Mouse (Mus musculus) cortical plate, adult 2 months (tissue): ENCODE results near the gene Clrn3. TPM values are rescaled to one million over a fixed set of nuclear protein-coding genes. Genes with fewer than 3 reads are reported as not detected.

Experiments used
- H3K27ac ChIP-seq: fragments of 200-500 bp; 2 replicates; pipeline ENCODE4 v1.5.1; 2012; ENCODE audit warnings: low read length, control low read depth, inconsistent platforms; ENCODE audit not compliant: insufficient read depth
- H3K4me1 ChIP-seq: fragments of 200-500 bp; 2 replicates; pipeline ENCODE4 v1.6.1; 2011; ENCODE audit warnings: low read length; ENCODE audit not compliant: control insufficient read depth, insufficient read depth
- H3K4me3 ChIP-seq: fragments of 200-500 bp; 2 replicates; pipeline ENCODE4 v1.5.1; 2011; ENCODE audit warnings: mild to moderate bottlenecking, low read length, control low read depth; ENCODE audit not compliant: insufficient read depth
- CTCF ChIP-seq: fragments of 200-500 bp; IDR thresholded peaks from 2 replicates; pipeline ENCODE4 v1.5.1; 2011; ENCODE audit warnings: mild to moderate bottlenecking, control low read depth, low read length; ENCODE audit not compliant: insufficient read depth; ENCODE audit errors: extremely low read depth
- POLR2A ChIP-seq: fragments of 200-500 bp; IDR thresholded peaks from 2 replicates; pipeline ENCODE4 v1.6.1; 2011; ENCODE audit warnings: mild to moderate bottlenecking, low read length, control low read depth; ENCODE audit not compliant: insufficient read depth; ENCODE audit errors: extremely low read depth
- polyA plus RNA-seq: library from polyadenylated mRNA; depleted of rRNA; stranded (reverse); fragments of >200 nt; gene quantifications from 2 replicates; pipeline ENCODE4 v1.2.3, GENCODE M21; 2012; rRNA removed

Clrn3 gene
- polyA plus RNA-seq, 1 experiment = not detected

DNA sequence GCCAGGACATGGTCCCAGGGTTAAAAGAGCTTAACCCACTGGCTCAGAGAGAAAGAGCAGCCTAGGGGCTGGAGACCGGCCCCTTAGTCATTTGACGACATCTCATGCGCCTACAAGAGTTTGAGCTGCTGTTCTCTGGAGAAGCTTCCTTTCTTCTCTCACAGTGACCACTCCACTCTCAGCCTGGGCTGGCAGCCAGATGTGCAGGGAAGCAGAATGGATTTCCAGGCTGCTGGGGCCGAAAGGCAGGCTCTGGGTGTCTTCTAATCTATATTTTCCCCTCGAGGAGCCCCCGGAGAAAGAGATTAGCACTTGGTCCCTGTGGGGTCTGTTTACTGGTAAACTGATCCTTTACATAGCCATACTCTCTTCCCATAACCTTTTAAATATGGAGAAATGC lies 44.7 kb downstream of the Clrn3 start:
- no peak for TF ChIP-seq CTCF
- no peak for TF ChIP-seq POLR2A
- Histone ChIP-seq H3K4me3 (no peak overlapping the region), H3K4me1 (0 out of 2 replicates have a peak, but pooled peaks cover 1% of the 10 kb centered on the region), H3K27ac (no peak overlapping the region)

DNA sequence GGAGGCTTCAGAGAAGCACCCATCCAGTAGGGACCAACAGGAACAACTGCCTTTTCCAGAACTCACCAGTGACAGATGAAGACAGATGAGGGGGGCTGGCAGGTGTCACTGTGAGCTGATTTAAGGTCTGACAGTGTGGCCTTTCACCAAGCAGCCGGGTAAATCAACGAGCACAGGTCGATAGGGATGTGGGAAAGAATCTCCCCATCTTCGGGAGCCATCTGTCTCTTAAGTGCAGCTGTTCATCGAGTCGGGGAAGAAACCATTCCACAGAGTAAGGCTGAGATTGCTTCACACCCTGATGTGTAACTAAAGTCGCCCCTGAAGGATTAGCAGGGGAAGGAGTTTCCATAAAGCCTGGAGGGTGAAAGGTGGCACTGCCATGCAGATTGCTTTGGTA lies 47.3 kb downstream of the Clrn3 start:
- no peak for TF ChIP-seq CTCF
- no peak for TF ChIP-seq POLR2A
- Histone ChIP-seq H3K4me3 (no peak overlapping the region), H3K4me1 (0 out of 2 replicates have a peak, but pooled peaks cover 1% of the 10 kb centered on the region), H3K27ac (no peak overlapping the region)

DNA sequence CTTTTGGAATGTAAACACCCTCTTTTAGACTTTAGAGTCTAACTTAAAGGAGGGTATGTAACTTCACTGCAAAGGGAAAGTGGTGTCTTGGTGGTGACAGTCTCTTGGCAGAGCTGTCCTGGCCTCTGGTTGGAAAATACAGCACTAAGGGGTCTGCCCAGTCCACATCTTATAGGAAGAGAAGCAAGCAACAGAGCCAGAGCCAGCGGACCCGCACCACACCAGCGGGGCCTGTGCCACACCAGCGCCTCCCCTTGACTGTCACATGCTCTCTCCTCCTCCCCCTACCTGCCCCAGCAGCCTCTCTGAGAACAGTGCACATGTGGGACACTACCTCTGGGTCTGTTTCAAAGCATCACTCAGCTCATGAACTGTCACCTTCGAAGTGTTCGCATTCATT lies 48.5 kb downstream of the Clrn3 start:
- TF ChIP-seq POLR2A (no peak), CTCF (no peak)
- Histone ChIP-seq H3K4me3 (no peak overlapping the region), H3K4me1 (0 out of 2 replicates have a peak, but pooled peaks cover 1% of the 10 kb centered on the region), H3K27ac (no peak overlapping the region)

DNA sequence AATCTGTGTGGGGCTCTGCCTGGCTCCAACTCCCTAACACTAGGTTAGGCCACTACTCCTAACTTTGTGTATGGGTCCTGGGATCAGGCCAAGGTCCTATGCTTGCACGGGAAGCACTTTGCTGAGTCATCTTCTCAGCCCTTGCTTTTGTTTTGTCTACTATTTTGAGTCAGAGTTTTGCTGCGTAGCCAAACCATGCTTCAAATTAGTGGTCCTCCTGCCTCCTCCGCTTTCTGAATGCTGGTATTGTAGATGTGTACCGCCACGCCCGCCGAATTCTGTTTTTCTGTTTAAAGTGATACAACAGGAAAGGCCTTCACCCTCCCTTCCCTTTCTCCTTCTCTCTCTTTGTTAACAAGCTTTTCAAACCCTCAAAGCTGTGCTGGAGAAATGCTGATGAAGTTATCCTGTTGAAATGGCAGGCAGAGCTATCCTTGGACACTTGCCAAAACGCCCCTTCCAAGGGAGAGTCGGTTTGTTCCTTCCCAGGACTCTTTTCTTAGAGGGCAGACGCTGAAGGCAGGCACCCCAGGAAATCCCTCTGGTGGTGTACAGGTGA lies 49.1 kb downstream of the Clrn3 start:
- Histone ChIP-seq H3K27ac (no peak overlapping the region), H3K4me3 (no peak overlapping the region), H3K4me1 (0 out of 2 replicates have a peak, but pooled peaks cover 1% of the 10 kb centered on the region)
- TF ChIP-seq CTCF = no peak
- TF ChIP-seq POLR2A = no peak

DNA sequence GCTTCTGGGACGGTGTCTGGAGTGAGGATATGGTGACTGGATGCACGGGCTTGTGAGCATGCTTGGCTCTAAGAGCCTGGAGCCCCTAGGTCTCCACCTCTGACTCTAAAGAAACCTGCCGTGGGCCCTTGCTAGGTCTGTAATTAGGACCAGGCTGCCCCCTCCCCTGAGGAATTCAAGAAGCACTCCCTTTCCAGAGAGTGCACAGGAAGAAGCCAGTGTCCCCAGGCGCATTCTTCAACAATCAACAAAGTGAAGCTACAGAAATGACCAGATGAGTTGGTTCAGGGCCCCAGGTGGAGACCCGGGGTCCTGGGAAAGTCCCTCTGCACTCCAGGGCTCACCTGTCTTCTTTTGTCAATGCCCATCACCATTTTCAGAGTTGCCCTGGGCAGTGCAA lies 51.2 kb downstream of the Clrn3 start:
- TF ChIP-seq CTCF (no peak), POLR2A (no peak)
- Histone ChIP-seq H3K4me1 (0 out of 2 replicates have a peak, but pooled peaks cover 1% of the 10 kb centered on the region), H3K4me3 (no peak overlapping the region), H3K27ac (no peak overlapping the region)

DNA sequence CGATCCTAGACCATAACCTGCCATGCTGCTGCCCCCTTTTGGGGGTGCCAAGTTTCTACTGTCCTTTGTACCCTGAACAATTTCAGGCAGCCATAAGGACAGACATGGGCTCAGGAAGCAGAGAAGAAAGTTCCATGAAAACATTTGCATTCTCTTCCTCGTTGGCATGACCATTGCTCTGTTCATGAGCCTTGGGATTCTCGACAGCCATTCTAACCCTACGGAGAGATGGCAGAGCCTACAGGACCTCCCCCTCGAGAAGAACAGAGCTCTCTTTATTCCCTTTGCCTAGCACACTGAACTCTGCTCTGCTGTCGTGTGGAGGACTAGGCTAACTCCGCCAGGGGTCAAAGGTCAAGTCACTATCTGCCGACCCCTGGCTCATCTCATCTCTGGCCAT lies 52.5 kb downstream of the Clrn3 start:
- TF ChIP-seq CTCF (no peak), POLR2A (no peak)
- H3K4me1 ChIP-seq = 0 out of 2 replicates have a peak, but pooled peaks cover 1% of the 10 kb centered on the region

DNA sequence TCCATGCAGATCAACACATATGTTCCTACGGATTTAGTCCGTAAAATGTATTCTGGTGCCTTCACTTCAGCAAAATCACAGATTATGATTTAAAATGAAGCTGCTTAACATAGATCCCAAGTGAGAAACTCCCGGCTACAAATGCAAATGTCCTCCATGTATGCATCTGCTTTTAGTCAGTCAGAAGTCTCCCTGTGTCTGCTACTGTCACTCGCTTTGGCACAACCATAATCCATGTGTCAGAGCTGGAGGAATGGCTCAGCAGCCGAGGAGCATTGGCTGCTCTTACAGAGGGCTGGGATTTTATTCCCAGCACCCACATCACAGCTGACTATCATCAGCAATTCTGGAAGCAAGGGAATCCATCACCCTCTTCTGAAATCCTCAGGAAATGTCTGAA lies 58.1 kb downstream of the Clrn3 start:
- H3K4me3 ChIP-seq = no peak overlapping the region
- TF ChIP-seq POLR2A (no peak), CTCF (no peak)
- no peak overlapping the region for H3K27ac ChIP-seq
- H3K4me1 ChIP-seq = no peaks in the 10 kb centered on the region

More for the DNA sequence above, 52.5 kb downstream of the Clrn3 start:
- Histone ChIP-seq H3K27ac (no peak overlapping the region), H3K4me3 (no peak overlapping the region)

DNA sequence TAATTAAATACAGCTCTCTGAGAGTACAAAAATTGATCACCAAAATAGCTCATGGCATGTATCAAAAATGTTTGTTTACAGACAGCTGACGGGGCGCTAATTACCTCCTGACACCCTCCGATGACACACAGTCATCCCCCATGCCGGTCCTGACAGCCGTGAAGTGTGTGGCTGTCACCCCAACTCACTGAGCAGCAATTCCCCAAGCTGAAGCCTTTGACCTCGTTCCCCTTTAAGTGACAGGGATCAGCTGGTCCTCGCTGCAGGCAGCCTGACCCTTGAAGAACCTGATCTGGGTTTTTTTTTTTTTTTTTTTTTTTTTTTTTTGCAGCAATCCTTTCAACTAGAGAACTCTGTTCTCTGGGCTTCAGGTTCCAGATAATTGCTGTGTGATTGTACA lies 59.8 kb downstream of the Clrn3 start:
- TF ChIP-seq POLR2A = no peak
- TF ChIP-seq CTCF = no peak
- Histone ChIP-seq H3K4me3 (no peak overlapping the region), H3K27ac (no peak overlapping the region), H3K4me1 (no peaks in the 10 kb centered on the region)

DNA sequence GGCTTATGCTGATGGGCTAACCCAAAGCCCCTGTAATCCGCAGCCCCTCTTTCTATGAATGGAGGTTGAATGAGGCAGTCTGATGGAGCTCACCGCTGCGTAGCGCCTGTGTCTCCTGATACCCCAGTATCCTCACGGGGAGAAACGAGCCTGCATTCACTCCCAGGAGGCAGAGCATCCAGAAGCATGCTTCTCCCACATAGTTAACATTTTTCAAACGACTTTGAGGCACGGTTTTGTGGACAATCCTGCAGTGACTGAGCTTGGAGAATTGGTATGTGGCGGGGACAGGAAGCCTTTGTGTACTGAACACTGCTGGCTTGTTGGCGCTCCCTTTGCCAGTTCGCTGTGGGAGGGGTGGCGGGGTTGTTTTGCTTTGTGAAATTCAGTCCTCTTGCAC lies 63.2 kb downstream of the Clrn3 start:
- Histone ChIP-seq H3K4me3 (no peak overlapping the region), H3K4me1 (no peaks in the 10 kb centered on the region), H3K27ac (no peak overlapping the region)
- TF ChIP-seq POLR2A (no peak), CTCF (no peak)

DNA sequence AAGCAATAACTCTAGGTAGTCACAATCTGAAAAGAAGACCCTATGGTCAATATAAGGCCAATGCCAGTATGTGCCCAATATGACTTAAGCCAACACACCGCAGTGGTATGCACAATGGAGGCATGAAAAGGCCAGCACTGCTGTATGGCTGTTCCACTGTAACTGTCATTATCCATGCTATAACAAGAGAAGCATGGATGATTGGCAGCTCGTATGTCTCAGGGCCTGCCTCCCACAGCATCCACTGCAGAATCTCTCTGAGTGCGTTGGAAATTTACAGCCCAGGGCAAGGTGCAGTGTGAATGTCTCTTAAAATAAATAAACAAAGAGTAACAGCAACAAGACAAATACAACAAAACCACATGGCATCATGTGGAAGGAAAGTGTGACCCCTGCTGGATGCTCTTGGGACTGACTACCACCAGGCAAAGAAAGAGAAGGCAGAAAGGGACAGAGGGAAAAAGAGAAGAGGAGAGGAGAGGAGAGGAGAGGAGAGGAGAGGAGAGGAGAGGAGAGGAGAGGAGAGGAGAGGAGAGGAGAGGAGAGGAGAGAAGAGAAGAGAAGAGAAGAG lies 63.7 kb downstream of the Clrn3 start:
- Histone ChIP-seq H3K27ac (no peak overlapping the region), H3K4me3 (no peak overlapping the region), H3K4me1 (no peaks in the 10 kb centered on the region)
- TF ChIP-seq CTCF = peak; percentile 87
- no peak for TF ChIP-seq POLR2A

Other genes with a start within 250 kb of the Clrn3 start
- not detected in 2 replicates for gene Foxi2, start 118.3 kb downstream of the Clrn3 start, polyA plus RNA-seq
- 13.3 and 15.3 TPM in 2 replicates for gene Ptpre, start 8.8 kb upstream of the Clrn3 start, polyA plus RNA-seq
- gene Mki67, start 187.7 kb upstream of the Clrn3 start, polyA plus RNA-seq = 0.28 and 0.63 TPM in 2 replicates